28 mouse cellular contexts compared by ENCODE assay signal in genomic region chr1:100971361-100971760, GRCm38 (mm10).
"Had no signal": no experiment of that assay in that cellular context is flagged by ENCODE, and none has a peak within 500 bp of the region (broad histone marks: within the 10 kb centered on the region; RNA-seq: fewer than 3 reads in every experiment).

No protein-coding gene starts in this region.

- H3K4me1 ChIP-seq: limb, embryonic 10.5 days; limb, embryonic 12.5 days; limb, embryonic 13.5 days; limb, embryonic 15.5 days; liver, embryonic 12.5 days; liver, embryonic 13.5 days; liver, embryonic 15.5 days; lung, embryonic 15.5 days; megakaryocyte, embryonic 14.5 days; midbrain, embryonic 10.5 days; midbrain, embryonic 12.5 days; midbrain, embryonic 13.5 days; midbrain, embryonic 15.5 days; neural tube, embryonic 12.5 days had no signal

- H3K27me3 ChIP-seq: limb, embryonic 12.5 days; limb, embryonic 13.5 days; limb, embryonic 15.5 days; liver, embryonic 12.5 days; liver, embryonic 13.5 days; liver, embryonic 15.5 days; lung, embryonic 15.5 days; megakaryocyte, embryonic 14.5 days; midbrain, embryonic 12.5 days; midbrain, embryonic 13.5 days; midbrain, embryonic 15.5 days; neural tube, embryonic 12.5 days had no signal

- H3K36me3 ChIP-seq: limb, embryonic 10.5 days; limb, embryonic 12.5 days; limb, embryonic 13.5 days; limb, embryonic 15.5 days; liver, embryonic 12.5 days; liver, embryonic 13.5 days; liver, embryonic 15.5 days; lung, embryonic 15.5 days; midbrain, embryonic 10.5 days; midbrain, embryonic 12.5 days; midbrain, embryonic 13.5 days; midbrain, embryonic 15.5 days; neural tube, embryonic 12.5 days had no signal

- H3K9ac ChIP-seq: limb, embryonic 12.5 days; limb, embryonic 13.5 days; limb, embryonic 15.5 days; liver, embryonic 12.5 days; liver, embryonic 13.5 days; liver, embryonic 14.5 days; liver, embryonic 15.5 days; liver, postnatal 0 days; lung, embryonic 14.5 days; lung, embryonic 15.5 days; midbrain, embryonic 12.5 days; midbrain, embryonic 13.5 days; midbrain, embryonic 15.5 days; neural tube, embryonic 12.5 days had no signal

- H3K9me3 ChIP-seq: limb, embryonic 10.5 days; limb, embryonic 12.5 days; limb, embryonic 13.5 days; limb, embryonic 15.5 days; liver, embryonic 12.5 days; liver, embryonic 13.5 days; liver, embryonic 15.5 days; lung, embryonic 15.5 days; megakaryocyte, embryonic 14.5 days; midbrain, embryonic 10.5 days; midbrain, embryonic 12.5 days; midbrain, embryonic 13.5 days; midbrain, embryonic 15.5 days; neural tube, embryonic 12.5 days had no signal

- H3K27ac ChIP-seq: limb, embryonic 10.5 days; limb, embryonic 12.5 days; limb, embryonic 13.5 days; limb, embryonic 15.5 days; liver, embryonic 12.5 days; liver, embryonic 13.5 days; liver, embryonic 14.5 days; liver, embryonic 15.5 days; lung, embryonic 15.5 days; macrophage; midbrain, embryonic 10.5 days; midbrain, embryonic 12.5 days; midbrain, embryonic 13.5 days; midbrain, embryonic 15.5 days; neural tube, embryonic 12.5 days had no signal

- DNase-seq: left cerebral cortex, postnatal 4 days; liver; liver, embryonic 13.5 days; liver, postnatal 0 days; lung, adult 18-20 months; lung, adult 2 months; lung, embryonic 14.5 days; lung, postnatal 10 days; lung, postnatal 14 days; lung, postnatal 36 days; lung, postnatal 4 days; midbrain, embryonic 14.5 days had no signal

- H3K4me3 ChIP-seq: limb, embryonic 10.5 days; limb, embryonic 12.5 days; limb, embryonic 13.5 days; limb, embryonic 15.5 days; liver, embryonic 12.5 days; liver, embryonic 13.5 days; liver, embryonic 15.5 days; lung, embryonic 15.5 days; megakaryocyte, embryonic 14.5 days; midbrain, embryonic 10.5 days; midbrain, embryonic 12.5 days; midbrain, embryonic 13.5 days; midbrain, embryonic 15.5 days; myocyte; neural tube, embryonic 12.5 days had no signal
